Mouse (Mus musculus): ENCODE measurements around the gene Ugt1a9. TPM values are rescaled to one million over a fixed set of nuclear protein-coding genes. Genes with fewer than 3 reads are reported as not detected.
"Not testable (repeated sequence)": the region's sequence is repeated elsewhere in the genome, so short reads cannot be mapped to it uniquely, and the experiment has no call there.

Gene Ugt1a9
- total RNA-seq, 2 experiments from 2014 or later = not detected

DNA sequence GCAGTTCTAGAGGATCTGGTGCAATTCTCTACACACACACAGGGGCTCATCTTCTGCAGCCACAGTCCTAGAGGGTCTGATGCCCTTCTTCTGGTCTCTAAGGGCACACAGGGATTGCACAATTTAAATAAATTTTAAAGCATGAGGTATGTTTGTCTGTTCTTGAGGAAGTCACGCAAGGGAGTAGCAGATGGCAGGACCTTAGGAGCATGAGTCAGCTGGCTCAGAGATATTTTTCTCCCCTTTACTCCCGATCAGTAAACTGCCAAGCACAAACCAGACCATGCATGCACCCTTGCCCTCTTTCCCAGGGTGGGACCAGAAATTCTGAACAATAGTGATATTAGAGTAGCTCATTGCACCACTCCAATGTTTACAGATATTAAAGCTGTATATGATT is 87.8 kb downstream of the Ugt1a9 start:
- ATAC-seq (replicated peaks; ENCODE audit: poor library complexity) = peak; percentile 58

DNA sequence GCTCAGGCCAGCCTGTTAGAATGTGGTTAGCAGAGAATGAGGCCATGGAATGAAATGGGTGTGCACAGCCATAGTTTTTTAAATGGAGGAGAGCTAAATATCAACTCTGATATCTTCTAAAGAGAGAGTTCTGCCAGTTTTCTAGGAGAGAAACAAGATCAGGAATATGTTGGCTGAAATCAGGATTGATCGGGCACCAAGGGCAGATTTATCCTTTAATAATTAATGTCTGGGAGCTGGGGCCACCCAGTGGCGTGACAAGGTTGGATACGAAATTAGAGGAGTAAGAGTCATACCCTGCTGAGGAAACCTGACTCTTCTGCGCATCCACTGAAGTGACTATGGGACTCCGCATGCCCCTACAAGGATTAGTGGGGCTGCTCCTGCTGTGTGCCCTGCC is 95.1 kb downstream of the Ugt1a9 start, which contains the start of gene Ugt1a5:
Gene Ugt1a5, plus strand, starts transcription at position 302 of the 400 bp plus-strand sequence.
- ATAC-seq (replicated peaks; ENCODE audit: poor library complexity) = no peak

DNA sequence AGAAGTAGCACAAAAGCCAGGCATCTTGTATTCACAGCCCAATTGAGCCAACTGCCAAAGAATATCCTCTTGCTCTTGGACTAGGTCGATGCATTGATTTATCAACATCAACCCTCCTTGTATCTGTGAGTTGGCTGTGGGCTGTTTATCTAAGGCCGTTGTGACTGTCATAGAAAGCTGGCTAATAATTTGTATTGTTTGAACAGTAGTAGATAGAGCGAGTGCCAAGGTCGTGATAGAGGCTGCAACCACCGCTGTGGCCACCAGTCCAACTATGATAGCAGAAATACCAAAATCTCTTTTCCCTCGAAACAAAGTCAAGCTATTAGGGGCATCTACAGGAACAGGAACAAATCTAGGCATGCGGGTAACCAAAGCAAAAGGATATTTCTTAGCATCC is 101.6 kb downstream of the Ugt1a9 start:
- not testable (repeated sequence) for ATAC-seq (replicated peaks; ENCODE audit: poor library complexity)

DNA sequence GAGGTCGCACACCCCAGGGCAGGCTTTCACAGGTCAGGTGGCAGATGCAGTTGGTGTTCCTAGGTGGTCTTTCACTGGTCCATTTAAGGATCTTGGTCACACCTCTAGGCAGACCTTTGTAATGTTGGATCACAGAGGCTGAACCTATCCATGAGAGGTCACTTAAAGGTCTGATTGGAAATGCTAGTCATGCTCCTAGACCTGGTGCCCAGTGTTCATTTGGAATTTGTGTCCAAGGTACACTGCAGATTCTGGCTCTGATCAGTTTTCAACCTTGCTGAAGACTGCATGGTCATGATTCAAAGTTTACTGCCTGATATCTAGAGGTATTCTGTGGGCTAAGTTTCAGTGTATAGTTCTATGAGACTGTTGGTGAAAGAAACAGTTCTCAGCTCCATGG is 109.1 kb downstream of the Ugt1a9 start:
- ATAC-seq (replicated peaks; ENCODE audit: poor library complexity) = no peak

DNA sequence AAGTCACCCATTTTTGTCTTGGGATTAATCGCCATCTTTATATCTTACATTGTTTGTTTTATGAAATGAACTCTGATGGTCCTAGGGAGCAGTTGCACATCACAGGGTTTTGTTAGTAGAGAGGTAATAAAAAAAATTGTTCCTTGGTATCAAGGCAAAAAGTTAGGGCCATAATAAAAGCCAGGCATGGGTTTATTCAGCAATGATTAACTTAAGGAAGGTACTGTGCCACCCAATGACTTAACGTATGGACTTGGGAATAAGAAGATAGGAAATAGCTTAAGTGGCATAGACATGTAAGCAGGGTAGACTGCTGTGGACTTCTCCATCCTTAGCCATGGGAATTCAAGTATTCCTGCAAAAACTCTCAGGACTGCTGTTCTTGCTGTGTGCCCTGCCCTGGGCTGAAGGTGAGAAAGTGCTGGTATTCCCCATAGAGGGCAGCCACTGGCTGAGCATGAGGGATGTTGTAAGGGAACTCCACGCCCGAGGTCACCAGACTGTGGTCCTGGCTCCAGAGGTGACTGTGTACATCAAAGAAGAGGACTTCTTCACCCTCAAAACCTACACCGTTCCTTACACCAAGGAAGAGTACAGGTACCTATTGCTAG is 115.8 kb downstream of the Ugt1a9 start:
- no peak for ATAC-seq (replicated peaks; ENCODE audit: poor library complexity)

DNA sequence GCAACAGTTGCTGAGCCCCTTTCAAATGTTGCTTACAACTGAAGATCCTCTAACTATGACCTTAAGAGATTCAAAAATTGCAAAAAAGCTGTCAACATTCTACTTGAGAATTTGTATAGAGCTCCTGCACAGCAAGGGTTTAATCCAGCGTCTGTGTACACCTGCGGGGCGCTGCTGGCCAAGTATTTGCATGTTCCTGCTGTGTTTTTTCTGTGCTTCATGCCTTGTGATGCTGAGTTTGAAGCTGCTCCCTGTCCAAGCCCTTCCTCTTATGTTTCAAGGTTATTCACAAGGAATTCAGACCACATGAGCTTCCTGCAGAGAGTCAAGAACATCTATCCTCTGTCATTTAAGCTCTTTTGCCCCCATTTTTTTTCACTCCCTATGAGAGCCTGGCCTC is 121.5 kb downstream of the Ugt1a9 start:
- ATAC-seq (replicated peaks; ENCODE audit: poor library complexity) = no peak

DNA sequence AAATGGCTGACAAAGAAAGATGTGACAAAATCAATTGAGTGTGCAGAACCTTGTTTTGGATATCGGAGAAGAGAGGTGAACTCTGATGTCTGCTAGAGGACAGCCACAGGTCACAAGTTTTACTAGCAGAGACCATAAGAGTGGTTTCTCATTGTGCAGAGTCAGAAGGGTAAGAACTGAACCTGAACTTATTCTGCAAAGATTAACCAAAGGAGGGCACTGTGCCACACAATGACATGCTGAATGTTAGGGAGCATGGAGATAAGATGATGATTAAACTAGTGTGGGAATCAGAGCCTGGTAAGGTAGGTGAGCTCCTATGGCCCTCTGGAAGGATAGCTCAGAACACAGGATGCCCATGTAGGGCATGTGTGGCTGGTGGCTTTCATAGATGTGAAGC is 125.1 kb downstream of the Ugt1a9 start:
- ATAC-seq (replicated peaks; ENCODE audit: poor library complexity) = no peak

DNA sequence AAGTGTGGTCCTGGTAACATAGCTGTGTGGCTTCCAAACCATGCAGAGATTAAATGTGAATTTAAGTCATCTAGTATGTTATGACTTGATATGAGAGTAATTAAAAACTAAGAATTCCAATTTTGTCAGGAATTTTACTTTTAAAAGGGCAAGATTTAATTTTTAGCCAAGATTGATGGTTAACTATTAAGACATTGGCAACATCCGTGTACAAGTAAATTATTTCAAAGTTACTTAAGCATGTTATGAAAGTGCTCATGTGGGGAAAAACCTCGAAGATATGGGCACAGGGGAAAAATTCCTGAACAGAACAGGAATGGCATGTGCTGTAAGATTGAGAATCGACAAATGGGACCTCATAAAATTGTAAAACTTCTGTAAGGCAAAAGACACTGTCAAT is 126.8 kb downstream of the Ugt1a9 start:
- ATAC-seq (replicated peaks; ENCODE audit: poor library complexity) = no peak

DNA sequence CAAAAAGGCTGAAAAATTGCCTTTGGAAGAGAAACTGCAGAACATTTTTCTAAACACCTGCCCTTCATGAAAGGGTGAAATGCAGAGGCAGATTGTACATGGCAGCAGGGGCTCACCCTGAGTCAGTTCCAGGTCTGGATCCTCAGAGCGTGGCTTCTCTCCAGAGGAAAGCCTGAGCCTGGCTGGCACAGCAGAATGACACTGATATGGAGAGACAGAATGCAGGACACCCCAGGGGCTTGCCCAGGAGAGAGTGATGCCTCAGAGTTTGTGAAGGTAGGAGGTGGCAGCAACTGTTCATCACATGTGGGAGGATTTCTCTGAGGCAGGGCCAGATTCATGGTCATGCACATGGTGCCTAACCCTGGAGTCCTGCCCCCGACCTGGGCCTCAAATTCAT is 129.4 kb downstream of the Ugt1a9 start:
- ATAC-seq (replicated peaks; ENCODE audit: poor library complexity) = no peak

DNA sequence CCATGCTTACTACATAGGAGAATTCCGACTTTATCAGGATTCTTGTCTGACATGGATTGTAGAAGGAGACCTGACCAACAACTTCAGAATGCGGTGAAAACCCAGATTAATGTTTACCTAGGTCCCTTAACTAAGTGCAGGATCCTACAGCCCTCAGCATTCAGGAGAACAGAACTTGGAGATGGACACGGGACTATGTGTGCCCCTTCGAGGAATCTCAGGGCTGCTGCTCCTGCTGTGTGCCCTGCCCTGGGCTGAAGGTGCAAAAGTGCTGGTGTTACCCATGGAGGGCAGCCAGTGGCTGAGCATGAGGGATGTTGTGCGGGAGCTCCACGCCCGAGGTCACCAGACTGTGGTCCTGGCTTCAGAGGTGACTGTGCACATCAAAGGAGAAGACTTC is 129.9 kb downstream of the Ugt1a9 start, which contains the start of gene Ugt1a2:
Gene Ugt1a2, plus strand, starts transcription at position 146 of the 400 bp plus-strand sequence.
- ATAC-seq (replicated peaks; ENCODE audit: poor library complexity) = no peak

DNA sequence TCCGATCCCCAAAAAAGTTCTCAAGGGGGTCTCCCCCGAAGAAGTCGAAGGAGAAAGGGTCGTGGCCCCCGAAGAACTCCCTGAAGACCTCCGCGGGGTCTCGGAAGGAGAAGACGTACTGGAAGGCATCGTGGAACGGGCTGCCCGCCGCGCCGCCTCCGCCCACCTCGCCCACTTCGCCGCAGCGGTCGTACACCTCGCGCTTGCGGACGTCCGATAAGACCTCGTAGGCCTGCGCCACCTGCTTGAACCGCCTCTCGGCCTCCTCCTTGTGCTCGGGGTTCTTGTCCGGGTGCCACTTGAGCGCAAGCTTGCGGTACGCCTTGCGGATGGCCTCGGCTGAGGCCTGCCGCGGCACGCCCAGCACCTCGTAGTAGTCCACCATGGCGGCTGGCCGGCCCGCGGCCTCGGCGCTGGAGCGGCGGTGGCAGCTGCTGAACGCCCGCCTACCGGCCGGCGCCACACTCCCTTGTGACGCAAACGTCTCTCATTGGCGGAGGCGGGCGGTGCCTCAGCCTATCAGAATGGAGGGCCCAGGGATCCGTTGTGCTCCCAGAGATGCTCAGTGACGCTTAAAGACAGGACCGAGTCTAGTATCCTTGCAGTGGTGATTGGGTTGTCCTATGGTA is 134.8 kb downstream of the Ugt1a9 start, which contains the start of gene Dnajb3:
Gene Dnajb3, minus strand, starts transcription at position 489 of the 629 bp plus-strand sequence.
- ATAC-seq (replicated peaks; ENCODE audit: poor library complexity) = peak; percentile 69

DNA sequence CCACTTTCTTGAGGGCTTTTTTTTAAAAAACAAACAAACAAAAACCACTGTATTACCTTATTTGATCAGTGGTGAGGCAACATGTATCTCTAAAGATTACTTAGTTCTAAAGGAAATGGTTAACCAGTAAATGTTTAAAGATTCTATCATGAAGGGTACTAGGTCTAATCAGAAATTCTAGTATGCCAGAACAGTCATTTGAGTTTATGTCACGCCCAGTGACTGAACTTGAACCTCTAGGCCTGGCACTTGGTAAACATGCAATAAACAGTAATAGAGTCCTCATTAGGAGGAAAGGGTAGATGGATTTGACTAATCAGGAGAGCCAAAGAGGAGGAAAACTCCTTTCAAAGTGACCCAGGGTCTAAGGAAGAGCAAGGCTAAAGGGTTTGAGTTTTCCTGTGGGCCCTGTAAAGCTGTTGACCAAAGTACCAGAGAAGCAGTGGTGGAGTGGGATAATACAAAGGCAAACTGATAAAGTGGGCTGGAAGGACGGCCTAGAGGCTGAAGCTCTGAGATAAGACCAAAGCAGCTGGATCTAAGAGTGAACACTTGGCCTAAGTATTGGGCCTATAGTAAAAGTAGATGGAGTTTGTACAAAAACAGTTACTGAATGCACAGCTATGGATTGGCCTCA is 136.4 kb downstream of the Ugt1a9 start:
- ATAC-seq (replicated peaks; ENCODE audit: poor library complexity) = peak; percentile 79

DNA sequence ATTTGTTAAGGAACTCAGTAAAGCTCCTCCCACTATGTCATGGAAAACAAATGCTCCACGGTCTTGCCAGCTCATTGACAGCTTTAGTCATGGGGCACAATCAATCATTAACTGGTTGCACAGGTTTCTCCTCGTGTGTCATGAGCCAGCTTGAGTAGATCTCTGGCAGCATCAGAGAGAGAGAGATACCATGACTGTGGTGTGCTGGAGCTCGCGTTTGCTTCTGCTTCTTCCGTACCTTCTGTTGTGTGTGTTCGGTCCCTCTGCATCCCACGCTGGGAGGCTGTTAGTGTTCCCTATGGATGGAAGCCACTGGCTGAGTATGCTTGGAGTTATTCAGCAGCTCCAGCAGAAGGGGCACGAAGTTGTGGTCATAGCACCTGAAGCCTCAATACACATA is 141.2 kb downstream of the Ugt1a9 start, which contains the start of gene Ugt1a1:
Gene Ugt1a1, plus strand, starts transcription at position 148 of the 400 bp plus-strand sequence.
- ATAC-seq (replicated peaks; ENCODE audit: poor library complexity) = no peak

DNA sequence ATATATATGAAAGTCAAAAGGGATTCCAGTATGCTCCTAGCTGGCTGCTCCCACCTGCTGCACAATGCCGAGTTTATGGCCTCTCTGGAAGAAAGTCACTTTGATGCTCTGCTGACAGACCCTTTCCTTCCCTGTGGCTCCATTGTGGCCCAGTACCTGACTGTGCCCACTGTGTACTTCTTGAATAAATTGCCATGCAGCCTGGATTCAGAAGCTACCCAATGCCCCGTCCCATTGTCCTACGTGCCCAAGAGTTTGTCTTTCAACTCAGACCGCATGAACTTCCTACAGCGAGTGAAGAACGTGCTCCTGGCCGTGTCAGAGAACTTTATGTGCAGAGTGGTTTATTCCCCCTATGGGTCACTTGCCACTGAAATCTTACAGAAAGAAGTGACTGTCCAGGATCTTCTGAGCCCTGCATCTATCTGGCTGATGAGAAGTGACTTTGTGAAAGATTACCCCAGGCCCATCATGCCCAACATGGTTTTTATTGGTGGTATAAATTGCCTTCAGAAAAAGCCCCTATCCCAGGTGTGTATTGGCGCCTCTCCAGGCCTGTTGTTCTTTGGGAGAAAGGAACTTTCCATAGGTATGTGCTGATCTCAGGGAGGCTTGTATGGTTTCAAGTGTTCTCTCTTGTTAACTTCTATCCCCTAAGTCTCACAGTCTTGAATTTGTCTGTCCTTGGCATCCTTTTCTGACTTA is 141.9 kb downstream of the Ugt1a9 start:
- ATAC-seq (replicated peaks; ENCODE audit: poor library complexity) = no peak

DNA sequence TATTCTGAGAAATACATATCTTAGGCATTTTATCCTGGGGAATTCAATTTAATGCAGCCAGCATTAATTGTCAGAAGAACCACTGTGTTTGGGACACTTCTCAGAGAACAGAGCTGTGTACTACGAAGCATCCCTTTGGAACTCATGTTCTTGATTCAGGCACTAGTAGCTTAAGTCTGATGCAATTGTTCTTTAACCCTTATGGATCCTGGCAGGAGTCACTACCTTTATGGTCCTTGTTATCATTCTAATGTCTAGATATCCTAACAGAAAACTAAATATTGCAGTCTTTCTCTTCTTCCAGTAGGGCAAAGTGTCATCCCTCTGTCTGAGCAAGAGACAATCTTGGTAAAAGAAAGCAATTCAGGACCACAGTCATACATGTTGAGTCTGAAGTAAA is 142.5 kb downstream of the Ugt1a9 start:
- no peak for ATAC-seq (replicated peaks; ENCODE audit: poor library complexity)

DNA sequence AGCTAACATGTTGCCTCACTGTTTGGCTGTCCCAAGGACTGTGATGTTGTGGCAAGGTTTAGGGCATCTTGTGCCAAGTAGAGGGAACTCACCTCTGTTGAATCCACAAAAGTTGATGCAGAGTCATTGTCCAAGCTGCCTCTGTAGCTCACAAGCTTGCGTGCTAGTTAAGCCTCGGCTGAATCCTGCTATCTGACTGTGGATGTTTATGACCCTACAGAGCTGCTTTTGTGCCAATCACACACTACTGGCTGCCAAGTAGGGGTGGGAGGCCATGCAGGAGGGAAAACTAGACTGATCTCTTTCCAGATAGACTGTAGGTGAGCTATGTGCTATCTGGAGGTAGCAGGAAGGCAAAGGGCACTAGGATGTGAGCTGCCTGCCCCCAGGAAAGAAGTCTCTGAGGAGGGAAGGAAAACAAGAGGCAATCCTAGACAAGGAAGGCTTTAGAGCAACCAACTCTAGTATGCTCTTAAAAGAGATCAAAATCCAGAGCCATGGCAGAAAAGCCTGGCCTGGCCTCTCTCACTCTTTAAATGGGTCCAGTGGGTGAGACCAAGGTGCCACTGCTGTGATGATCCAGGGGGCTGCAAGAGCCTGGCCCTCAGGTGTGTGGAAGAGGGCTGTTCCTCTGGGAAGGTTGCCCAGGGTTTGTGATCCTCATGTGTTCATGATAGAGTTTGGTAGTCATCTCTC is 143.3 kb downstream of the Ugt1a9 start:
- 0 out of 2 replicates have a peak, but pooled peaks have one; percentile 4 for ATAC-seq (replicated peaks; ENCODE audit: poor library complexity)

DNA sequence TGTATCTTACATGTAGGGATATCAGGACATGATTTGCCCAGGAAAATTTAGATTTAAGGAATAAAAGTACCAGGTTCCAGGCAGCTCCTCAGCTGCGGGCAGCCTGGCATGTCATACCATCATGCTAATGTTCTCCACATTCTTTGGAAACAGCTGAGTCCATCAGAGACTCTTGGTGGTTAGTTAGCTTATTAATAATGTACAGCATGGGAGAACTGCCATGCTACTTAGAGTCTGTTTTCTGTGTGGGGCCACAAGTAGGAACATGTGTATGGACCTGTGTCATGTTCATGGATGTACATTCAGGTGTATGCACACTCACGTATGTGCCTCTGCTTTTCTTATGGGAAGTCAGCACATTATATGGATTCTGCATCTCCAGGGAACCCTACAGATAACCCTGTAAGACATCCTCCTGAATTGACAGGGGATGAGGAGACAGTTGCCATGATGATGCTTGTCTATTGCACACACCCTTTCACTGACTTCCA is 143.9 kb downstream of the Ugt1a9 start:
- no peak for ATAC-seq (replicated peaks; ENCODE audit: poor library complexity)

DNA sequence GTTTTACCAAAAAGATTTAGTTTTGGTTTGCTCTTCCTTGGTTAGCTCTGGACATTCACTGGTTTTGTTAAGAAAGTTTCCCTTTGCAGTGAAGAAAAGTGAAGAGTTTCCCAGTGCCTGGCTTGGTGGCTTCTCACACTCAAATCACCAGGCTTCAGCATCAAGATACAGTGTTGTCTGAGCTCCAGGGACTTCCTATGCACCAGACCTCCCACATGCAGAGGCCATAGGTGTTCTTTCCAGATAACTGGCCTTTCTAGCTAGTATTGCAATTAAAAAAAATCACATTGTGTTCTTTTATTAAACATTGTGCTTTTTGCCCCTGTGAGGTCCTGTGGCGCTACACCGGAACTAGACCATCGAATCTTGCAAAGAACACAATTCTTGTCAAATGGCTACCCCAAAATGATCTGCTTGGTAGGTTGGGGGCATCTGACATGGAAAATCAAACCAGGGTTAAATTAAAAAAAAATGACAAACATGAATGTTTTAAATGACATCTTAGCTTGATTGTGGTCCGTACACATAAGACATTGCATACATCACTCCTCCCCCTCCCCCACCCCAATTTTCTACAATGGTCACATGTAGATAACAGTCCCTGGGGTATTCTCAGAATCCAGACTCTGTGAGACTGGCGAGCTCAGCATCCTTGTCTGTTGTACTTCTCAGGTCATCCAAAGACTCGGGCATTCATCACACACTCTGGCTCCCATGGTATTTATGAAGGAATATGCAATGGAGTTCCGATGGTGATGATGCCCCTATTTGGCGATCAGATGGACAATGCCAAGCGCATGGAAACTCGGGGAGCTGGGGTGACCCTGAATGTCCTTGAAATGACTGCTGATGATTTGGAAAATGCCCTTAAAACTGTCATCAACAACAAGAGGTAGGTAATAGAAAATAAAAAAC is 145.1 kb downstream of the Ugt1a9 start:
- ATAC-seq (replicated peaks; ENCODE audit: poor library complexity) = no peak

DNA sequence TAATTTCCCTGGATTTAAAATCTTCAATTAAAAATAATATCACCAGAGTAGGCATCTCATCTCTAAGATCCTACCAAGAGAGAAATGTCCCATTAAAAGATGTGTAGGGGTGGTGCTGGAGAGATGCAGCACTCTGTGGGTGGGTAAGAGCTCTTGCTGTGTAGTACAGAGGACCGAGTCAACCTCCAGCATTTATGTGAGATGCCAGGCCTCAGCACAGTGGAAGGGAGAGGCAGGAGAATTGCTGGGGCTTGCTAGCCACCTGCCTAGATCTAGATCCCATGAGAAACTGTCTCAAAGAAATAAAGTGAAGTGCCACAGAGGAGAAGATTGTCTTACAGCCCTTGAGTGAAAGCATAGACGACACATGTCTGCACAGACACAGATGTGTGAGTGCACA is 146.0 kb downstream of the Ugt1a9 start:
- no peak for ATAC-seq (replicated peaks; ENCODE audit: poor library complexity)

DNA sequence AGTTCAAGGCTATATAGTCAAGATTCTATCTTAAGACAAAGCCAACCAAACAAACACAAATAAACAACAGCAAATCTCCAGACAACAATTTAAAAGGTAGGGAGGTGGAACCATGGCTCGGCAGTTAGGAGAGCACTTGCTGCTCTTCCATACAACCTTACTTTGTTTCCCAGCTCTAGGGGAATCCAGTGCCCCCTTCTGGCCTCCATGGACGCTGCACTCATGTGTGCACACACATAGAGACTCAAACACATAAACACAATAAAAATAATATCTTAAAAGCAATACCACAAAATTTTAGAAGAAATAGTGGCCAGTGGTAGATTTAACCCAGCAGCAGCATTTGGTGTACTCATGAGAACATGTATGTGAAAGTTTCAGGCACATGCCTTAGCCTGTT is 146.5 kb downstream of the Ugt1a9 start:
- no peak for ATAC-seq (replicated peaks; ENCODE audit: poor library complexity)

Measured in megakaryocyte progenitor cell, adult 5-6 weeks (primary cell).